ENCODE assay signal across 21 mouse cellular contexts in genomic region chr3:94369709-94370108, GRCm38 (mm10). TPM values are rescaled to one million over a fixed set of nuclear protein-coding genes. Genes with fewer than 3 reads are reported as not detected.
DNase-seq lines count a peak whose midpoint lies in the region; ATAC-seq lines count a peak whose summit lies in the region.
"Had no signal": no experiment of that assay in that cellular context is flagged by ENCODE, and none has a peak within 500 bp of the region (broad histone marks: within the 10 kb centered on the region; RNA-seq: fewer than 3 reads in every experiment).

No protein-coding gene starts in this region.

- peak; percentile 48; the same call in 1 of the 2 replicates for ATAC-seq in megakaryocyte-erythroid progenitor cell, adult 5-6 weeks (replicated peaks; ENCODE audit: low FRiP score, low TSS enrichment, poor library complexity, severe bottlenecking)
- ATAC-seq: forebrain, postnatal 0 days; inflammation-experienced regulatory T-cells, adult 6 months had no signal

- peak; percentile 34 for DNase-seq in adrenal gland, postnatal 10 days
- DNase-seq in adrenal gland, adult 18-20 months (ENCODE audit: low spot score in 2 of 2), result no peak
- peak; percentile 53 for DNase-seq in ES-CJ7 (ENCODE audit: low read depth, low spot score)
- peak; percentile 64 for DNase-seq in testis, postnatal 10 days (ENCODE audit: low spot score)
- DNase-seq in heart, adult 18-20 months, result no peak
- no peak for DNase-seq in urinary bladder, adult 18-20 months (ENCODE audit: low spot score in 2 of 2)
- DNase-seq: B cell, adult 2 months; cerebellum, adult 11-12 months; cerebellum, postnatal 10 days; forebrain, postnatal 0 days; gastrocnemius, postnatal 25 days; heart, postnatal 36 days; kidney, adult 2 months; kidney, postnatal 10 days; lung, postnatal 4 days; right cerebral cortex, postnatal 25 days had no signal

RNA-seq across cellular contexts. Expression of gene Rorc, which starts 2.9 kb away (rescaled TPM):
- total RNA-seq in adrenal gland, postnatal 10 days (2021), result 10 to 100 TPM; 28.0 to 35.6 TPM
- 10 to 100 TPM; 20.3 to 27.7 TPM for total RNA-seq in adrenal gland, adult 18-20 months (2021)
- 4.6 TPM in 1 of 2 replicates, not detected in the other for total RNA-seq in megakaryocyte-erythroid progenitor cell, adult 5-6 weeks (2014; fragmentation: Nextera tagmentation)
- 0.15 TPM in 1 of 2 replicates, not detected in the other for total RNA-seq in megakaryocyte-erythroid progenitor cell, adult 5-6 weeks (2017)
- total RNA-seq in heart, adult 18-20 months (2021), result 10 to 100 TPM; 50.4 to 62.8 TPM

RNA-seq across cellular contexts. Expression of gene C2cd4d, which starts 7.5 kb away (rescaled TPM):
- under 1 TPM in 1 of 2 experiments, not detected in 1; 0.73 TPM for total RNA-seq in adrenal gland, postnatal 10 days (2021)
- under 1 TPM; 0.38 to 0.40 TPM for total RNA-seq in adrenal gland, adult 18-20 months (2021)
- total RNA-seq in megakaryocyte-erythroid progenitor cell, adult 5-6 weeks (2014; fragmentation: Nextera tagmentation), result not detected in 2 replicates
- not detected in 2 replicates for total RNA-seq in megakaryocyte-erythroid progenitor cell, adult 5-6 weeks (2017)
- total RNA-seq in heart, adult 18-20 months (2021), result under 1 TPM; 0.20 to 0.21 TPM
- total RNA-seq: gastrocnemius, postnatal 25 days had no signal

RNA-seq across cellular contexts. Expression of gene Them5, which starts 27.8 kb away (rescaled TPM):
- total RNA-seq in adrenal gland, postnatal 10 days (2021), result not detected
- total RNA-seq in adrenal gland, adult 18-20 months (2021), result not detected
- total RNA-seq in megakaryocyte-erythroid progenitor cell, adult 5-6 weeks (2014; fragmentation: Nextera tagmentation), result not detected in 2 replicates
- total RNA-seq in megakaryocyte-erythroid progenitor cell, adult 5-6 weeks (2017), result not detected in 2 replicates
- total RNA-seq in heart, adult 18-20 months (2021), result not detected
- total RNA-seq: forebrain, postnatal 0 days; heart, postnatal 36 days; layer of hippocampus, postnatal 10 days; left cerebral cortex, adult 2 months; left cerebral cortex, postnatal 36 days had no signal

RNA-seq across cellular contexts. Expression of gene Lingo4, which starts 28.6 kb away (rescaled TPM):
- total RNA-seq in adrenal gland, postnatal 10 days (2021), result 1 to 10 TPM in 1 of 2 experiments, under 1 TPM in 1; 0.99 to 1.0 TPM
- total RNA-seq in adrenal gland, adult 18-20 months (2021), result under 1 TPM; 0.56 to 0.70 TPM
- total RNA-seq in megakaryocyte-erythroid progenitor cell, adult 5-6 weeks (2014; fragmentation: Nextera tagmentation), result 1.0 TPM in 1 of 2 replicates, not detected in the other
- 0.28 TPM in 1 of 2 replicates, not detected in the other for total RNA-seq in megakaryocyte-erythroid progenitor cell, adult 5-6 weeks (2017)
- under 1 TPM; 0.10 to 0.13 TPM for total RNA-seq in heart, adult 18-20 months (2021)

RNA-seq across cellular contexts. Expression of gene Tdrkh, which starts 43.4 kb away (rescaled TPM):
- total RNA-seq in adrenal gland, postnatal 10 days (2021), result 10 to 100 TPM in 1 of 2 experiments, 1 to 10 TPM in 1; 9.7 to 12.1 TPM
- total RNA-seq in adrenal gland, adult 18-20 months (2021), result 10 to 100 TPM in 1 of 2 experiments, 1 to 10 TPM in 1; 8.5 to 14.3 TPM
- 2.3 and 12.0 TPM in 2 replicates for total RNA-seq in megakaryocyte-erythroid progenitor cell, adult 5-6 weeks (2014; fragmentation: Nextera tagmentation)
- total RNA-seq in megakaryocyte-erythroid progenitor cell, adult 5-6 weeks (2017), result 4.7 and 6.8 TPM in 2 replicates
- 1 to 10 TPM; 4.4 to 6.1 TPM for total RNA-seq in heart, adult 18-20 months (2021)

Comparison
In these comparisons a context has a peak if more than half of its experiments do, and no peak if none do; other contexts are left out.
1. DNase-seq: peak in adrenal gland, postnatal 10 days (single experiment), ES-CJ7 (single experiment) and testis, postnatal 10 days (single experiment); none in adrenal gland, adult 18-20 months (0 of 2), heart, adult 18-20 months (0 of 2) and urinary bladder, adult 18-20 months (0 of 2).